Mouse (Mus musculus) thymus, adult 2 months (tissue): Measurements from ENCODE around the gene Terf2.

Source experiments
- CTCF ChIP-seq: fragments of 200-500 bp; IDR thresholded peaks from 2 replicates; pipeline ENCODE4 v1.5.1; 2012; ENCODE audit warnings: mild to moderate bottlenecking, control low read depth, low read length, moderate library complexity, borderline replicate concordance; ENCODE audit not compliant: control insufficient read depth, poor library complexity, insufficient read depth; ENCODE audit errors: extremely low read depth
- POLR2A ChIP-seq: fragments of 200-500 bp; IDR thresholded peaks from 2 replicates; pipeline ENCODE4 v1.6.1; 2012; ENCODE audit warnings: mild to moderate bottlenecking, low read length, control low read depth, moderate library complexity; ENCODE audit not compliant: control insufficient read depth, poor library complexity, insufficient read depth; ENCODE audit errors: extremely low read depth

DNA sequence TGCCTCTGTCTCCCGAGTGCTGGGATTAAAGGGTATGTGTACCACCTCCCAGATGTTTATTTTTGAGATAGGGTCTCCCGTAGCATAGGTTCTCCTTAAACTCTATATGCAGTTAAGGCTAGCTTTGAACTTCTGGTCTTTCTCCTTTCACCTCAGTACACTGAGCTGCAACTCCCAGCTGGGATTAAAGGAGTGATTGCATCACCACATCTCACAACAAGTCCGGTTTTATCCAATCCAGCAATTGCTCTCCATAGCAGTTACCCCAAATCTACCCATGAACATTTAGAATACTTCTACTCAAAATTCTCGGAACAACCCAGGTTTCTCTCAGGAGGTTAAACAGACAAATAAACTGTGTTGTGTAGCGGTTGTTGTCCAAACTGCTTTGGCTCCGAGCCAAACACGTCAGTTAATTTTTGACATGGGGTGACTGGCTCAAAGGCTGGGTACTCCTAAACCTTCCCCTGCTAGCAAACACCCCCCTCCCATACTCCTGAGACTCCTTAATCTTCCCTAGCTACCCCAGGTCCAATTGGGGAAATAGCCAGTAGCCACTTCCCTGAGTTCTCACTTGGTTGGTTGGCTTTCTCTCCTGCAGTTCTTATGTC is 25.4 kb upstream of the Terf2 start:
- TF ChIP-seq CTCF (no peak), POLR2A (no peak)
